Mouse (Mus musculus) small intestine, adult 2 months (tissue): ENCODE data around the gene Ralb.

ENCODE experiments used
- CTCF ChIP-seq: fragments of 200-500 bp; IDR thresholded peaks from 2 replicates; pipeline ENCODE4 v1.5.1; 2012; ENCODE audit warnings: low read depth, mild to moderate bottlenecking, control low read depth, inconsistent platforms, low read length, moderate library complexity, mixed read lengths; ENCODE audit not compliant: insufficient replicate concordance, insufficient read length; ENCODE audit errors: extremely low read depth
- POLR2A ChIP-seq: fragments of 200-500 bp; IDR thresholded peaks from 2 replicates; pipeline ENCODE4 v1.6.1; 2012; ENCODE audit warnings: low read depth, mild to moderate bottlenecking, control low read depth, inconsistent platforms, low read length, moderate library complexity

GRCm38 (mm10) chr1:119525004-119525444 lies 20.4 kb upstream of the Ralb start:
- no peak for TF ChIP-seq CTCF
- TF ChIP-seq POLR2A = no peak
